Mouse (Mus musculus) intestine, embryonic 16.5 days (tissue): ENCODE data around the gene Kdm2b. TPM values are rescaled to one million over a fixed set of nuclear protein-coding genes. Genes with fewer than 3 reads are reported as not detected.
A peak's percentile ranks its signal among the peaks of the same experiment; 100 is the strongest.

Source experiments
- ATAC-seq: fragments of 200-750 bp; cut with Nextera tagmentation; 2 replicates; pipeline ENCODE4 v1.8.0; 2017; ENCODE audit warnings: moderate TSS enrichment, moderate library complexity
- H3K27ac ChIP-seq: fragments of 300-500 bp; sonication (generic); 2 replicates; pipeline ENCODE4 v1.5.1; 2014; ENCODE audit warnings: mild to moderate bottlenecking, low read length
- H3K27me3 ChIP-seq: fragments of 300-500 bp; sonication (generic); replicated peaks from 2 replicates; pipeline ENCODE4 v1.6.1; 2014; ENCODE audit warnings: low read length, control low read depth, mixed read lengths; ENCODE audit not compliant: control insufficient read depth, insufficient read depth
- H3K36me3 ChIP-seq: fragments of 300-500 bp; sonication (generic); 2 replicates; pipeline ENCODE4 v1.6.1; 2014; ENCODE audit warnings: low read length, control low read depth; ENCODE audit not compliant: control insufficient read depth, insufficient read depth
- H3K4me1 ChIP-seq: fragments of 300-500 bp; sonication (generic); 2 replicates; pipeline ENCODE4 v1.6.1; 2014; ENCODE audit warnings: low read length, control low read depth, mixed read lengths; ENCODE audit not compliant: control insufficient read depth, insufficient read depth
- H3K4me2 ChIP-seq: fragments of 300-500 bp; sonication (generic); 2 replicates; pipeline ENCODE4 v1.6.1; 2014; ENCODE audit warnings: low read depth, low read length, control low read depth
- H3K4me3 ChIP-seq: fragments of 300-500 bp; sonication (generic); 2 replicates; pipeline ENCODE4 v1.5.1; 2014; ENCODE audit warnings: mild to moderate bottlenecking, low read length
- H3K9ac ChIP-seq: fragments of 300-500 bp; sonication (generic); 2 replicates; pipeline ENCODE4 v1.6.1; 2014; ENCODE audit warnings: low read depth, low read length
- H3K9me3 ChIP-seq: fragments of 300-500 bp; sonication (generic); 2 replicates; pipeline ENCODE4 v1.6.1; 2016; ENCODE audit warnings: low read length, control low read depth; ENCODE audit not compliant: control insufficient read depth
- WGBS: fragments of 180-500 bp; shearing (Covaris S2); extraction: QIAGEN DNeasy Blood & Tissue Kit; methylation state at CpG from one replicate; pipeline ENCODE4 v1.1.7; 2014; 5-methylcytosine and 5-hydroxymethylcytosine counted together
- polyA plus RNA-seq: library from polyadenylated mRNA; unstranded; fragments of >200 nt; fragmentation: Nextera tagmentation; extraction: Ambion mirVana; gene quantifications from 2 replicates; pipeline ENCODE4 v1.2.1, GENCODE M21; 2015

Kdm2b gene
- polyA plus RNA-seq, 1 experiment from 2014 or later, result 22.4 TPM

DNA sequence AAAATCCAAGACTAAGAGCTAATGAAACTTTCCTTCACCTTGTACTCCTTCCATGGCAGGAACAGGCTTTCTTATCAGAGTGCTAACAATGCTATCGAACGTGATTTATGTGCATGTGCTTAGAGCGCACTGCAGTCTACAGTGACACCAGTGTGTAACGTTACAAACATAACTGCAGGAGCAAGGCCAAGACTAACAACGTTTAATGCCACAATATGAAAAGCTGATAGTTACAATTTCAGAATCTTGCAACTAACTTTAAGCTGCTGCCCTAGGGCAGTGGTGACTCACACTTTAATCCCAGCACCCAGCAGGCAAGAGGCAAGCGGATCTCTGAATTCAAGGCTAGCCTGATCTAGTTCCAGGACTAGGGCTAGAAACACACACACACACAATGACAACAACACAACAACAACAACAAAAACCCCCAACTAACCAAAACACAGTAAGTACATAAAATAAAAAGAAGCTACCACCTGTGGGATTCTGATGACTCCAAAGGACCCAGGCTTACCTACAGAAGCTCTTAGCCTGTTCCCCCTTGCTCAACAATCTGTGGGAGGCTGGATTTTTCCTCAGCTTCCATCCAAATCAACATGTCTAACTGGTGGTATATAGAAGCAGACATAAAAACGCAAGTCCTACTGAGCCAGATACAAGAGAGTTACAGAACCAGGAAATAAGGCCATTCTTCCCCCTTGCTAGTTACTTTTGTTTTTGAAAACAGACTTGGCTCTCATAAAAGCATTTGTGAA is 104.9 kb downstream of the Kdm2b start:
- H3K4me3 ChIP-seq, result no peak overlapping the region
- H3K9ac ChIP-seq, result no peak overlapping the region
- no peak overlapping the region for H3K4me2 ChIP-seq
- 0 out of 2 replicates have a peak overlapping the region, but pooled peaks have one; percentile 5 for H3K27ac ChIP-seq
- no peaks in the 10 kb centered on the region for H3K9me3 ChIP-seq
- whole genome bisulfite sequencing, result 65% methylated on average over 7 of the region's 7 CpGs
- H3K36me3 ChIP-seq, result peaks cover 9% of the 10 kb centered on the region
- no peaks in the 10 kb centered on the region for H3K27me3 ChIP-seq
- peak; percentile 37; the same call in 1 of the 2 replicates for ATAC-seq
- H3K4me1 ChIP-seq, result peaks cover 24% of the 10 kb centered on the region

DNA sequence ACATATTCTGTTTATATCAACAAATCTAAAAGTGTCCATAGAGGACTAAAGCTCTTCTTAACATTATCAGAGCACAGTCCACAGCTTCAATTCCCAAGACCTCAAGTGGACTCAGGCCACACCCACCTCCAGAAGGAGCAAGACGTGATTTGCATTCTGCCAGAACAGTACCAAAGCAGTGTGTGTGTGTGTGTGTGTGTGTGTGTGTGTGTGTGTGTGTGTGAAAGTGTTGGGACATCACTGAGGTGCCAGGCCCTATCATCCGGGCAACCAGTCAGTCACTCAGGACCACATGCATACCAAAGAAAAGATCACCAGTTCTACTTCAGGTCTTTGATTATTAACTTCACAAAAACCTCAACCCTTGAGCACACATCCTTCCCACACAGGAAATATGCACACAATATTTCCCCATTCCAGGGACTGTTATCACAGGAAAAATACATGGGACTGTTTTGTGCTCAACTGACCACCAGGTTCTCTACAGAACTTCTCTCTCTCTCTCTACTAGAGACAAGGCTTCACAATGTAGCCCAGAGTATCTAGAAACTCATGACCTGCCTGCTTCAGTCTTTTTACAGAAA is 105.9 kb downstream of the Kdm2b start:
- no peak overlapping the region for H3K9ac ChIP-seq
- WGBS, result 48% methylated on average over 2 of the region's 2 CpGs
- no peak overlapping the region for H3K4me3 ChIP-seq
- no peak overlapping the region; the same call in 1 of the 2 replicates for H3K27ac ChIP-seq
- H3K4me1 ChIP-seq, result peaks cover 24% of the 10 kb centered on the region
- ATAC-seq, result no peak
- peaks cover 12% of the 10 kb centered on the region for H3K36me3 ChIP-seq
- H3K4me2 ChIP-seq, result no peak overlapping the region
- no peaks in the 10 kb centered on the region for H3K27me3 ChIP-seq
- H3K9me3 ChIP-seq, result no peaks in the 10 kb centered on the region

DNA sequence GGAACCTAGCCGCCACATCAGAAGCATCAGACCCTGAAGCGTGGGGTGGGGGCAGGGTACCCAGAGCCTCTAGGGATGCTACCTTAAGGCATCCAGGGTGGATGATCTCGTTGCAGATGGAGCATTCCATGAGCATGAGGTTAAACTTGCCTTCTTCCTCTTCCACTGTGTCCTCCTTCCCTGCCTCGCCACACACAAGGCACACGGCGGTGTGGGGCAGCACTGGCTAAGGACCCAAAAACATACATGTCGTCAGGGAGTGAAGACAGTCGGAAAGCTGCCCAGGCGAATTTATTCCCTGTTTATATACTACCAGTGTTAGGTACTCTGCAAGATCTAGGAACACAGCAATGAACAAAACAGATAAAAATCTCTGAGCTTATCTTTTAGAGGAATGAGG is 106.4 kb downstream of the Kdm2b start:
- Histone ChIP-seq H3K27me3 (no peaks in the 10 kb centered on the region), H3K4me3 (no peak overlapping the region), H3K36me3 (peaks cover 12% of the 10 kb centered on the region), H3K9me3 (no peaks in the 10 kb centered on the region), H3K4me1 (peaks cover 21% of the 10 kb centered on the region), H3K4me2 (no peak overlapping the region), H3K9ac (no peak overlapping the region), H3K27ac (no peak overlapping the region)
- ATAC-seq, result no peak
- WGBS, result 74% methylated on average over 9 of the region's 9 CpGs

DNA sequence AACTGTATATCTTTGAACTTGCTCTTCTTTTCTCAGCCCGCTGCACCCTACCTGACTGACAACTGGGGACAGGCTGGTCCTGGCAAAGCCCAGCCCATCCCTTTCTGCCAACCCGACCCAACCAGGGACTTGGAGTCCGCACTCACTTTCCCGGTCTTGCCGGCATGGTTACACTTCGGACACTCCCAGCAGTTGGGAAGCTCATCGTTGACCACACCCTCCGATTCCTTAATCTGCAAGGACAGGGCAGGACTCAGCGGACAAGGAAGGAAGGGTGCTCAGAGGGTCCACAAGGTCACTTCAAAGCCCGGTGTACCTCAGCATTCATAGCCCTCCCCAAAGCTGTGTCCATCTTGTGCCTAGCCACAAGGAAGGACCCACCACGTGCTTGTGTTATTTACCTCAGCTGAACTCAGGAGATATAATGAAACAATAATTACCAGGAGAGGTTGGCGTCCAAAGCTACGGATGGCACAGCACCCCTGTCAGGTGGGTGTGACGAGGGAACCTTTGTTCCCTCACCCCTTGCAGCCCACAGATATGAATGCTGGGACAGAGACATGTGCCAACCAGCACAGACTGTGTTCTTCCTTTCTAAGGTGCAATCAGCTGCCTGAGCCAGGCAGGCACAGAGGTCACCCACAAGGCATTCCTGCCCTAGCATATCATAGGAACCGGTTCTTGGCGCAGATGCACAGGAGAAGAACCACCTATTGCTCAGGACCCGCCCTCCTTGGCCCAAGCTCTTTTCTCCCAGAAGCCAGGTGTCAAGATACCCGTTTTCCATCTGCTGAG is 107.2 kb downstream of the Kdm2b start:
- H3K4me2 ChIP-seq, result no peak overlapping the region
- H3K27me3 ChIP-seq, result no peaks in the 10 kb centered on the region
- 80% methylated on average over 18 of the region's 18 CpGs for WGBS
- H3K9ac ChIP-seq, result no peak overlapping the region
- peaks cover 15% of the 10 kb centered on the region for H3K36me3 ChIP-seq
- peak; percentile 47 for ATAC-seq
- no peak overlapping the region for H3K4me3 ChIP-seq
- H3K4me1 ChIP-seq, result peaks cover 16% of the 10 kb centered on the region
- peak overlapping the region; percentile 5; the same call in 1 of the 2 replicates for H3K27ac ChIP-seq
- H3K9me3 ChIP-seq, result no peaks in the 10 kb centered on the region

DNA sequence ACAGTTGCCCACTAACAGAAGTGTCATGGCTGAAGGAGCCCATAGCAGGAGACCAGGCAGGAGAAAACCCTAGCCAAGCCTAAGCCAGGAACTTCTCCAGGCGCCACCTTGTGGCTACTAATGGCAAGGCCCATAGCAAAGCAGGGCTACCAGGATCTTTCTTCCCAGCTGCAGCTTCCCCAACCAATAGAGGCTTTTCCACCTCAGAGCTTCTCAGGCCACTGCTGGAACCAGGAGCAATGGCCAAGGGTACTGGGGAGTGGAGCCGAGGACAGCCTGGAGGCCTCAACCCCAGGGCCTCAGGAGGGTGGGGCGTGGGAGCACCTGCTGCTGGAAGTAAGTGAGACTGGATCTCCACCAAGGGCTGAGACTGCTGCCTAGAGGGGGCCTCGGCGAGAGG is 108.3 kb downstream of the Kdm2b start:
- H3K9ac ChIP-seq, result no peak overlapping the region
- H3K4me2 ChIP-seq, result no peak overlapping the region
- H3K4me1 ChIP-seq, result peaks cover 16% of the 10 kb centered on the region
- H3K4me3 ChIP-seq, result no peak overlapping the region
- H3K27me3 ChIP-seq, result no peaks in the 10 kb centered on the region
- peak; percentile 56 for ATAC-seq
- peaks cover 15% of the 10 kb centered on the region for H3K36me3 ChIP-seq
- 48% methylated on average over 5 of the region's 5 CpGs for WGBS
- H3K27ac ChIP-seq, result no peak overlapping the region
- no peaks in the 10 kb centered on the region for H3K9me3 ChIP-seq

DNA sequence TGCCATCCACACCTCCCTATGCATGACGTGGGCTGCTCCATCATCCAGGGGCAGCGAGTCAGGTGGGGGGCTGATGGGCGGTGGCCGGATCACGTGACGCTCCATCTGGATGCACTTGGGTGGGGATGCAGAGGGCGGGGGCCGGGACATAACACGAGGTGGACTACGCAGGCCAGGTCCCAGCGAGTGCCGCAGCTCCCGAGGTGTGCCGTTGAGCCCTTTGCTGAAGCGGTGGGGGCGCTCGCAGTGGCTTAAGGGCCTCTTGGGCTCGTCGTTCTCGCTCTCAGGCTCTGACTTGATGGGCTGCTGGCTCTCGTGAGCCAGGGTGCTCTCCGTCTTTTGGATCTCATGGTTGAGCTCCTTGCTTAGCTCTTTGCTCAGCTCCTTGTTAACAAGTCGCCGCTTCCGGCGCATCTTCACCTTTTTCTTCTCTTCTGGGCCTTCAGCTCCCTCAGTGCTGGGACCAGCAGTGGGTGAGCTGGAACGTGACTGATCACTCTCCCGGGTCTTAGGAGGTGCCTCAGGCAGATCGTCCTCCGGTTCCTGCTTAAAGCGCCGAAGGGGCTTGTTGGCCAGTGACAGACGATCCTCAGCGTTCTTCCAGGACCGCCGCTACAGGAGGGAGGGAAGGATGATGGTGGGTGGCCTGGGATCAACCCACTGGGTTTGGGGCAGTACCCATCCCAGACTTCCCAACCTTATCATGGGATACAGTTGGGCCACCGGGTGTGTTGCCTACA is 109.2 kb downstream of the Kdm2b start:
- Histone ChIP-seq H3K9ac (no peak overlapping the region), H3K27ac (no peak overlapping the region), H3K4me1 (peaks cover 11% of the 10 kb centered on the region), H3K9me3 (no peaks in the 10 kb centered on the region), H3K27me3 (no peaks in the 10 kb centered on the region), H3K4me3 (no peak overlapping the region), H3K4me2 (no peak overlapping the region), H3K36me3 (peaks cover 15% of the 10 kb centered on the region)
- WGBS, result 95% methylated on average over 37 of the region's 37 CpGs
- no peak for ATAC-seq

DNA sequence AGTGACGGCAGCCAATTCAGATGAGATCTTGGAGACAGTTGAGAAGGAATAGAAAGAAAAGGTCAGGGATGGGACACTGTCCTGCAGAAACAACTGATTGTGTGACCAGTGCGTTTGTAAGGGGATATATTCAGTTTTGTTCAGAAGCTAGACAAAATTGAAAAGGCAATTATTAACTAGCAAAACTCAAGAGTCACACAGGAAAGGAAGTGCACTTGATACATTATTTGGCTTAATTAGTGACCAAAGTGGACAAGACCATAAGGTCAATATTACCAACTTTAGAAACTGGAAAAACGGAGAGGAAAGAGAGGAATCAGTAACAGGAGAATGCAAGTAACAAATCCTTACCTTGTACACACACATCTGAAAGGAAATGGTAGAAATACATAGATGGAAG is 113.0 kb downstream of the Kdm2b start:
- H3K27ac ChIP-seq, result no peak overlapping the region
- 66% methylated on average over 3 of the region's 3 CpGs for WGBS
- no peak overlapping the region for H3K4me3 ChIP-seq
- peaks cover 15% of the 10 kb centered on the region for H3K36me3 ChIP-seq
- ATAC-seq, result no peak
- H3K27me3 ChIP-seq, result no peaks in the 10 kb centered on the region
- peaks cover 4% of the 10 kb centered on the region; the same call in 1 of the 2 replicates for H3K4me1 ChIP-seq
- H3K9me3 ChIP-seq, result no peaks in the 10 kb centered on the region
- H3K4me2 ChIP-seq, result no peak overlapping the region
- no peak overlapping the region for H3K9ac ChIP-seq

DNA sequence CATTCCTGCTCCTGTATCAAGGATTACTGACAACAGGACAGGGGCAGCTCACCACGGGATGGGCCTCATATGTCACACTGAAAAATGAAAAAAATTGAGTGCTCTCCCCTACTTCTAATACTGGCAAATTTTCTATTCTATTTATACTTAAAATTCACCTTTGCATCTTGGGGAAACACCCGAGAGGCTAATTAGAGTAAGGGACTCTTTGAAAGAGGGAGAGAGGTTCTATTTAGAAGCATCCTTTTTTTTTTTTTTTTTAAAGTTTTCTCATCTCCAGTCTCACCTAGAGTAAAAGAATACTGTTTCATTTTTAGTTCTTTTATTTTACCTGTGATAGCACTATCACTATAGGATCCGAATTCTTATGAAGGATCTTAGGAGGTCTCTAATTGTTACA is 115.3 kb downstream of the Kdm2b start:
- WGBS, result 84% methylated on average over 3 of the region's 3 CpGs
- H3K4me3 ChIP-seq, result no peak overlapping the region
- ATAC-seq, result no peak
- no peaks in the 10 kb centered on the region for H3K27me3 ChIP-seq
- H3K27ac ChIP-seq, result no peak overlapping the region
- no peak overlapping the region for H3K4me2 ChIP-seq
- H3K9ac ChIP-seq, result no peak overlapping the region
- peaks cover 4% of the 10 kb centered on the region; the same call in 1 of the 2 replicates for H3K4me1 ChIP-seq
- peaks cover 10% of the 10 kb centered on the region for H3K36me3 ChIP-seq
- no peaks in the 10 kb centered on the region for H3K9me3 ChIP-seq

DNA sequence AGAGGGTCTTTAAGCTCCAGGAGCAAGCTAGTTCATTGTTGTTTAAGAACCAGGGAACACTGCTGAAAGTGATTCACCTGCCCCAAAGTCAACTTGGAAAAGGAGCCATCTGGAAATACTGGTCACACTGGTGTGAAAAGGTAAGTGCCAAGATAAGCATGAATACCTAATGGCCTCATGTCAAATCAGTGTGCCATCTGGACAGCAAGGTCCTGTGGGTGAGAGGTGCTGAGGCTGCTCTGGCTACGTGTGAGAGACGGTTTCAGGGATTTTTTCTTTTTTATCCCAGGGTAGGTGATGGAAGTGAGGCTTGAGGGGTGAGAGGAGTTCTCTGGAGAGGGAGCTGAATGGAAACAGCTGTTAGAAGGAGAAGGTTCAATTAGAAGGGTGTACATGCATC is 116.0 kb downstream of the Kdm2b start:
- no peak overlapping the region for H3K9ac ChIP-seq
- H3K36me3 ChIP-seq, result peaks cover 11% of the 10 kb centered on the region
- no peak overlapping the region for H3K4me3 ChIP-seq
- peaks cover 4% of the 10 kb centered on the region; the same call in 1 of the 2 replicates for H3K4me1 ChIP-seq
- H3K27me3 ChIP-seq, result no peaks in the 10 kb centered on the region
- no peaks in the 10 kb centered on the region for H3K9me3 ChIP-seq
- no peak overlapping the region; the same call in 1 of the 2 replicates for H3K27ac ChIP-seq
- no peak for ATAC-seq
- H3K4me2 ChIP-seq, result no peak overlapping the region
- 79% methylated on average over 2 of the region's 2 CpGs for WGBS
